8 mouse cellular contexts compared by ENCODE assay signal in the genomic region with DNA sequence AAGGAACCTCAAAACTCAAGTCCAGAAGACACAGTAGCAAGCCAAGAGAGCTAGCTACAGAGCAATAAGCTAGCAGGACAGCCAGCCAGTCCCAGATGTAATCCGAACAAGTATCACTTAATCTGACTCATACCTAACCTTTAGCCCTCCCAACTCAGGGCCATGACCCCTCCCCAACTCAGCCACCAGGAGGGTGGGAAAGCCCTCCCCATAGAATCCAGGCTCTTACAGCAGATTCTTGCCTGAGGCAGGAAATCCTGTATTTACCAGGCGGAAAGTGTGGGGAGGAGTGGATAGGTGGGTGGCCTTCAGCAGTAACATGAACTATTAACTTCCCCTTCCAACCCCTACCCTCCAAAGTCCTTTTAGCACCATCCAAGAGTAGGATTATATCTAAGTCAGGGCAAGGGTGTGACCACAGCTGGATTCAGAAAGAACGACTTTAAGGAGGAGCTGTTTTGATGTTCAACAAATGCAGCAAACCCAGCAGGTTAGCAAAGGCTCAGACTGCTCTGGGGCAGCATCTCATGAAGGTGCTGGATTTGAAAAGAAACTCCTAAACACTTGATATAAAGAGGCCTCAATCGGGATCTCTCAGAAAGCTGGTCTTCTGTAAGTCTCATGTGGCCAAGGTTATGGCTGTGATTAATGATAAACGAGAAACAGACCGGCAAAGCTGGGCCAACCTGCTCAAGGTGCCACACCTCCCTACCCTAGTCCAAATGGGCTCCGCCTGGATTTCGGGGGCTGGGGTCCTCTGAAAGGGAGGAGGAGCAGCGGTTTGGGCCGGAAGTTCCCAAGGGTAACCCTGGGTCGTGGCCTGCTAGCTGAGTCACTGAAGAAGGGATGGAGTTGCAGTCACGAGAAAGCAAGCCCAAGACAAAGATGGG. TPM values are rescaled to one million over a fixed set of nuclear protein-coding genes. Genes with fewer than 3 reads are reported as not detected.
DNase-seq lines count a peak whose midpoint lies in the region; ATAC-seq lines count a peak whose summit lies in the region.

A gene (plus strand): TSS at position 789 of the 890 bp plus-strand sequence.

- H3K36me3 ChIP-seq in embryonic facial prominence, embryonic 13.5 days, result peaks cover 30% of the 10 kb centered on the region
- peaks cover 26% of the 10 kb centered on the region for H3K36me3 ChIP-seq in intestine, embryonic 14.5 days (ENCODE audit: control insufficient read depth, insufficient read depth, low read length)
- H3K36me3 ChIP-seq in liver, embryonic 12.5 days, result peaks cover 28% of the 10 kb centered on the region
- H3K36me3 ChIP-seq in neural tube, embryonic 15.5 days, result peaks cover 34% of the 10 kb centered on the region

- H3K27ac ChIP-seq in embryonic facial prominence, embryonic 13.5 days, result peak within 1 kb of the TSS; percentile 75
- H3K27ac ChIP-seq in intestine, embryonic 14.5 days (ENCODE audit: low read depth), result peak within 1 kb of the TSS; percentile 84
- H3K27ac ChIP-seq in liver, embryonic 12.5 days, result peak within 1 kb of the TSS; percentile 63
- peak within 1 kb of the TSS; percentile 92 for H3K27ac ChIP-seq in neural tube, embryonic 15.5 days (replicated peaks)

- 6% methylated on average over 12 of the region's 12 CpGs for WGBS in embryonic facial prominence, embryonic 13.5 days
- 8% methylated on average over 12 of the region's 12 CpGs for WGBS in intestine, embryonic 14.5 days
- WGBS in liver, embryonic 12.5 days (ENCODE audit: insufficient replicate concordance), result 10% methylated on average over 12 of the region's 12 CpGs
- WGBS in neural tube, embryonic 15.5 days, result 12% methylated on average over 12 of the region's 12 CpGs

- no peaks in the 10 kb centered on the region for H3K9me3 ChIP-seq in embryonic facial prominence, embryonic 13.5 days
- no peaks in the 10 kb centered on the region for H3K9me3 ChIP-seq in intestine, embryonic 14.5 days (ENCODE audit: control insufficient read depth, low read length)
- no peaks in the 10 kb centered on the region for H3K9me3 ChIP-seq in liver, embryonic 12.5 days (replicated peaks)
- no peaks in the 10 kb centered on the region for H3K9me3 ChIP-seq in neural tube, embryonic 15.5 days (replicated peaks)

- peaks cover 44% of the 10 kb centered on the region for H3K4me1 ChIP-seq in embryonic facial prominence, embryonic 13.5 days
- peaks cover 27% of the 10 kb centered on the region for H3K4me1 ChIP-seq in intestine, embryonic 14.5 days (replicated peaks; ENCODE audit: control insufficient read depth, insufficient read depth, low read length)
- H3K4me1 ChIP-seq in liver, embryonic 12.5 days, result peaks cover 81% of the 10 kb centered on the region
- peaks cover 56% of the 10 kb centered on the region for H3K4me1 ChIP-seq in neural tube, embryonic 15.5 days

- peaks cover 2% of the 10 kb centered on the region; the same call in 1 of the 2 replicates for H3K27me3 ChIP-seq in embryonic facial prominence, embryonic 13.5 days
- no peaks in the 10 kb centered on the region for H3K27me3 ChIP-seq in intestine, embryonic 14.5 days (replicated peaks; ENCODE audit: control insufficient read depth, insufficient read depth, low read length)
- H3K27me3 ChIP-seq in liver, embryonic 12.5 days (replicated peaks), result peaks cover 52% of the 10 kb centered on the region
- no peaks in the 10 kb centered on the region for H3K27me3 ChIP-seq in neural tube, embryonic 15.5 days (replicated peaks)

- peak within 1 kb of the TSS; percentile 66 for H3K4me3 ChIP-seq in embryonic facial prominence, embryonic 13.5 days
- H3K4me3 ChIP-seq in intestine, embryonic 14.5 days (ENCODE audit: low read depth, low read length), result peak within 1 kb of the TSS; percentile 72
- H3K4me3 ChIP-seq in liver, embryonic 12.5 days, result peak within 1 kb of the TSS; percentile 71
- H3K4me3 ChIP-seq in neural tube, embryonic 15.5 days (replicated peaks), result peak within 1 kb of the TSS; percentile 96

- ATAC-seq in embryonic facial prominence, embryonic 13.5 days (ENCODE audit: insufficient number of reproducible peaks, insufficient read depth, low FRiP score, low TSS enrichment, low read depth), result peak; percentile 10; the same call in 1 of the 2 replicates
- ATAC-seq in intestine, embryonic 14.5 days (replicated peaks; ENCODE audit: low FRiP score, low TSS enrichment, low read depth), result peak; percentile 33
- no peak for ATAC-seq in liver, embryonic 12.5 days
- no peak for ATAC-seq in neural tube, embryonic 15.5 days (ENCODE audit: low FRiP score)

- H3K4me2 ChIP-seq in embryonic facial prominence, embryonic 13.5 days, result peak within 1 kb of the TSS; percentile 77
- peak within 1 kb of the TSS; percentile 90 for H3K4me2 ChIP-seq in intestine, embryonic 14.5 days (ENCODE audit: low read length)
- peak within 1 kb of the TSS; percentile 99 for H3K4me2 ChIP-seq in liver, embryonic 12.5 days
- peak within 1 kb of the TSS; percentile 82 for H3K4me2 ChIP-seq in neural tube, embryonic 15.5 days

- DNase-seq in 416B (ENCODE audit: low read depth), result peak; percentile 93
- peak; percentile 20 for DNase-seq in CD4-positive, CD25-positive, alpha-beta regulatory T cell, adult 2 months (ENCODE audit: low read depth, low spot score)
- no peak for DNase-seq in intestine, embryonic 14.5 days (ENCODE audit: low spot score)
- no peak for DNase-seq in cerebellum, adult 11-12 months
- no peak for DNase-seq in T-cell, adult 2 months (ENCODE audit: low spot score)

- H3K9ac ChIP-seq in embryonic facial prominence, embryonic 13.5 days, result peak within 1 kb of the TSS; percentile 76
- H3K9ac ChIP-seq in intestine, embryonic 14.5 days (ENCODE audit: low read length), result peak within 1 kb of the TSS; percentile 53
- peak within 1 kb of the TSS; percentile 69 for H3K9ac ChIP-seq in liver, embryonic 12.5 days
- H3K9ac ChIP-seq in neural tube, embryonic 15.5 days (replicated peaks), result peak within 1 kb of the TSS; percentile 97

RNA-seq across cellular contexts. Expression of the gene that starts here (rescaled TPM):
- 14.0 and 16.8 TPM in 2 replicates for polyA plus RNA-seq in embryonic facial prominence, embryonic 13.5 days (2015; fragmentation: Nextera tagmentation; extraction: Ambion mirVana)
- polyA plus RNA-seq in intestine, embryonic 14.5 days (2014; fragmentation: Nextera tagmentation; extraction: Ambion mirVana), result 15.9 and 16.7 TPM in 2 replicates
- 3.6 and 3.9 TPM in 2 replicates for polyA plus RNA-seq in liver, embryonic 12.5 days (2016; fragmentation: Nextera tagmentation; extraction: Ambion mirVana)
- polyA plus RNA-seq in neural tube, embryonic 15.5 days (2015; fragmentation: Nextera tagmentation; extraction: Ambion mirVana), result 63.6 and 71.7 TPM in 2 replicates

Comparison
In these comparisons a context has a peak if more than half of its experiments do, and no peak if none do; other contexts are left out.
1. DNase-seq: peak in 416B (single experiment) and CD4-positive, CD25-positive, alpha-beta regulatory T cell, adult 2 months (single experiment); none in intestine, embryonic 14.5 days (single experiment), cerebellum, adult 11-12 months (single experiment) and T-cell, adult 2 months (single experiment).
2. ATAC-seq: peak in embryonic facial prominence, embryonic 13.5 days (single experiment) and intestine, embryonic 14.5 days (single experiment); none in liver, embryonic 12.5 days (single experiment) and neural tube, embryonic 15.5 days (single experiment).
3. Peak in every context shown above with its lines, with median percentiles within 50 percentile points of each other: H3K27ac ChIP-seq, H3K4me2 ChIP-seq, H3K4me3 ChIP-seq and H3K9ac ChIP-seq.